Mouse (Mus musculus) ovary, postnatal 10 days (tissue): ENCODE results near the gene Fam131c.

Experiments used
- DNase-seq: peaks from one replicate; pipeline ENCODE4 v3.0.0; 2022; ENCODE audit warnings: low spot score

The Fam131c gene

GRCm38 (mm10) chr4:141408577-141408976 is 40.6 kb downstream of the Fam131c start:
- DNase-seq = no peak

GRCm38 (mm10) chr4:141411430-141411992 is 43.5 kb downstream of the Fam131c start:
- no peak for DNase-seq

- no peak for DNase-seq
Observed at GRCm38 (mm10) chr4:141415924-141416323, 47.9 kb downstream of the Fam131c start, which contains the start of gene Clcnkb. Clcnkb (minus strand) TSS chr4:141416014.

- no peak for DNase-seq
Observed at GRCm38 (mm10) chr4:141419398-141420191, 51.6 kb downstream of the Fam131c start.

GRCm38 (mm10) chr4:141420192-141420829 is 52.3 kb downstream of the Fam131c start, which contains the start of gene Hspb7:
Hspb7 (plus strand) TSS chr4:141420779.
- no peak for DNase-seq

- no peak for DNase-seq
Observed at GRCm38 (mm10) chr4:141420886-141421285, 52.9 kb downstream of the Fam131c start.

GRCm38 (mm10) chr4:141421423-141421822 is 53.4 kb downstream of the Fam131c start:
- no peak for DNase-seq

GRCm38 (mm10) chr4:141422841-141423240 is 54.8 kb downstream of the Fam131c start:
- no peak for DNase-seq

GRCm38 (mm10) chr4:141423288-141423687 is 55.3 kb downstream of the Fam131c start:
- DNase-seq = no peak

- no peak for DNase-seq
Observed at GRCm38 (mm10) chr4:141423691-141424431, 55.8 kb downstream of the Fam131c start.

- DNase-seq = no peak
Observed at GRCm38 (mm10) chr4:141425484-141426479, 57.8 kb downstream of the Fam131c start.

GRCm38 (mm10) chr4:141426796-141427745 is 59.1 kb downstream of the Fam131c start:
- no peak for DNase-seq

- no peak for DNase-seq
Observed at GRCm38 (mm10) chr4:141427921-141428320, 59.9 kb downstream of the Fam131c start.

GRCm38 (mm10) chr4:141429381-141429780 is 61.4 kb downstream of the Fam131c start:
- no peak for DNase-seq

- no peak for DNase-seq
Observed at GRCm38 (mm10) chr4:141429847-141430246, 61.8 kb downstream of the Fam131c start.

GRCm38 (mm10) chr4:141430997-141431396 is 63.0 kb downstream of the Fam131c start:
- DNase-seq = no peak

- DNase-seq = no peak
Observed at GRCm38 (mm10) chr4:141432666-141433065, 64.6 kb downstream of the Fam131c start.

GRCm38 (mm10) chr4:141433191-141433590 is 65.2 kb downstream of the Fam131c start:
- DNase-seq = no peak
